Mouse (Mus musculus) ES-E14 (cell line): ENCODE measurements at regions not wholly inside any gene's neighbourhood (a gene's known extent, or its start where the extent isn't known, plus 50 kb on each side); places are given as distances from the start of the nearest gene placed in this dataset.

Experiments
- DNase-seq: peaks from one replicate; pipeline ENCODE4 v3.0.0-alpha.2; 2013; ENCODE audit warnings: low read depth, low spot score
- H3K27ac ChIP-seq: 2 replicates; pipeline ENCODE4 v1.5.1; 2012; ENCODE audit warnings: low read depth, mild to moderate bottlenecking, low read length, moderate library complexity, mixed read lengths; ENCODE audit not compliant: poor library complexity, insufficient read depth, severe bottlenecking
- H3K36me3 ChIP-seq: 2 replicates; pipeline ENCODE4 v1.6.1; 2012; ENCODE audit warnings: mild to moderate bottlenecking, low read length, moderate library complexity, mixed read lengths; ENCODE audit not compliant: control insufficient read depth, poor library complexity, insufficient read depth, severe bottlenecking
- H3K4me1 ChIP-seq, 2 experiments: fragments of 150-350 bp in 1 of 2; sonication (generic) in 1 of 2; 2 replicates each; pipeline ENCODE4 v1.6.1; 2012; ENCODE audit warnings: low read length in 2 of 2, mild to moderate bottlenecking in 1 of 2, mixed read lengths in 1 of 2; ENCODE audit not compliant: control insufficient read depth in 2 of 2, insufficient read depth in 2 of 2, poor library complexity in 1 of 2
- H3K4me3 ChIP-seq, 2 experiments: fragments of 150-350 bp in 1 of 2; sonication (generic) in 1 of 2; 2 replicates each; pipeline ENCODE4 v1.5.1; 2012; ENCODE audit warnings: low read length in 2 of 2, low read depth in 1 of 2, mild to moderate bottlenecking in 1 of 2, mixed read lengths in 1 of 2; ENCODE audit not compliant: insufficient read depth in 1 of 2, poor library complexity in 1 of 2, severe bottlenecking in 1 of 2
- H3K9ac ChIP-seq: 2 replicates; pipeline ENCODE4 v1.6.1; 2012; ENCODE audit warnings: low read depth, mild to moderate bottlenecking, low read length, mixed read lengths; ENCODE audit not compliant: poor library complexity, insufficient read depth, severe bottlenecking
- H3K9me3 ChIP-seq: fragments of 150-350 bp; sonication (generic); 2 replicates; pipeline ENCODE4 v1.6.1; 2012; ENCODE audit warnings: low read depth, mild to moderate bottlenecking, low read length; ENCODE audit not compliant: control insufficient read depth, insufficient read depth
- CHD2 ChIP-seq: IDR thresholded peaks from 2 replicates; pipeline ENCODE4 v1.6.1; 2014; ENCODE audit warnings: mild to moderate bottlenecking, low read depth, low read length, inconsistent platforms
- HCFC1 ChIP-seq: IDR thresholded peaks from 2 replicates; pipeline ENCODE4 v1.6.1; 2012; ENCODE audit warnings: low read length, inconsistent platforms, borderline replicate concordance; ENCODE audit not compliant: insufficient read depth
- MAFK ChIP-seq: IDR thresholded peaks from 2 replicates; pipeline ENCODE4 v1.6.1; 2014; ENCODE audit warnings: mild to moderate bottlenecking, low read depth, low read length, inconsistent platforms; ENCODE audit not compliant: insufficient read depth
- ZC3H11A ChIP-seq: IDR thresholded peaks from 2 replicates; pipeline ENCODE4 v1.6.1; 2012; ENCODE audit warnings: low read depth, mild to moderate bottlenecking, inconsistent platforms, low read length, borderline replicate concordance
- ZNF384 ChIP-seq: IDR thresholded peaks from 2 replicates; pipeline ENCODE4 v1.6.1; 2012; ENCODE audit warnings: low read depth, low read length, inconsistent platforms
- in situ Hi-C, 2 experiments: fragments of 600-800 bp; cut with MboI; formaldehyde crosslinking; loops; one replicate each; pipeline ENCODE4 v1.15.1; 2025; ENCODE audit warnings: low sequenced_read_pairs in 2 of 2, inconsistent platforms in 1 of 2; ENCODE audit not compliant: unreplicated experiment in 2 of 2

GRCm38 (mm10) chr2:64461636-64462035 is 363.8 kb upstream of the Fign start:
- Histone ChIP-seq H3K27ac (no peak overlapping the region), H3K36me3 (no peaks in the 10 kb centered on the region), H3K9ac (no peak overlapping the region), H3K9me3 (no peaks in the 10 kb centered on the region), H3K4me3 (no peak overlapping the region), H3K4me1 (no peaks in the 10 kb centered on the region)
- TF ChIP-seq CHD2 (no peak), ZNF384 (no peak), ZC3H11A (no peak), HCFC1 (no peak)
- DNase-seq = no peak
- in situ Hi-C loops = loop anchor here (25.0 kb wide), 1 partner anchor 949 kb away; no protein-coding TSS in a partner anchor

DNA sequence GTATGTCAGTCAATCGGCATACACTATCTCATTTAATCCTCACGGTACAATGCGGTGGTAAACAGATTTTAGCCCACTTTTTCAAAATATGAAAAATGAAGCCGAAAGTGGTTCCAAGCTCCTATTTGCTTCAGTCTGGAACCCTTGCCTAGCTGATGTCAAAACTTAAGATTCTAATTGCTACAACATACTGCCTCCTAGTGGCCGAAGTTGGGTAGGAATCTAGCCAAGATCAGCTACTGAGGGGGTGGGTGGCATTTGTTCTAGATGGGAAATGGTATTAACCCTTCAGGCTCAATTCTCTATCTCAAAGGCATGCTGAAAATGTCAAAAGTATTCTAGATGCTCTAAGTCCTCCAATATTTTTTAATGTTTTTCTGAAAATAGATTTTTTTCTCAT is 360.3 kb upstream of the Fign start:
- H3K36me3 ChIP-seq = no peaks in the 10 kb centered on the region
- no peak overlapping the region for H3K4me3 ChIP-seq
- no peaks in the 10 kb centered on the region for H3K4me1 ChIP-seq
- no peak overlapping the region for H3K27ac ChIP-seq
- H3K9me3 ChIP-seq = no peaks in the 10 kb centered on the region
- no peak overlapping the region for H3K9ac ChIP-seq
- DNase-seq = peak; percentile 52
- TF ChIP-seq ZC3H11A (peak; percentile 57; the same call in 1 of the 2 replicates), ZNF384 (no peak)
- in situ Hi-C loops = loop anchor here (25.0 kb wide), 1 partner anchor 946 kb away; no protein-coding TSS in a partner anchor

GRCm38 (mm10) chr2:64452690-64453089 is 354.9 kb upstream of the Fign start:
- DNase-seq = no peak
- in situ Hi-C loops = loop anchor here (25.0 kb wide), 1 partner anchor 940 kb away; no protein-coding TSS in a partner anchor

DNA sequence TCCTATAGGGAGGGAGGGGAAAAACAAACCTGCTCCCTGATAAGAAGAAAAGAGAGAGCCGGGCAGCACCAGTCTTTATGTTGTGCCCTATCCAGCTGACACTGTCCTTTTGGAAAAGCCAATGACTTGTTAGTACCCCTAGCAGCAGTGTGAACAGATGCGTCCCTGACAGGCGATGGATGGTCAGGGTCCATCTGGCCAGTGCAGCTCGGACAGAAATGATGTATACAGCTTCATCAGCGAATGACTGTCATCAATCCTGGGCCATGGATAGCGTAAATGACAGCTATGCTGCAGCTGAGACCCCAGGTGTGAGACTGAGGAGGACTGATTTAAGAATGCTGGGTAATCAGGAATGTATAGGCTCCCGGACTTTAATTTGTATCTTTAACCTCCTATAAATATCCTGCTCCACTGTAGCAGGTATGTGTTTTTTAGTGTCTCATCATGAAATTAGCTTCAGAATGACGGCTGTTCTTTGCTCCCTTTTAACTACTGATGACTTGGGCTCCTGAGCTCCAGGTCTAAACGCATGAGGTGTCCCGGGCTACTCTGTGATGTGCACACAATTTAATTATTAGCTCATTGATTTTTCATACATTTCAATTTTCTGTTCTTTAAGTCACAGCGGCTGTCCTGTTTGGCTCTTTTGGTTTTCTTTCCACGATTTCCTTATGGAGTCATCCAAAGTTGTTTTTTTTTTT is 353.9 kb upstream of the Fign start:
- no peak for DNase-seq
- Histone ChIP-seq H3K9me3 (no peaks in the 10 kb centered on the region), H3K9ac (no peak overlapping the region), H3K4me1 (no peaks in the 10 kb centered on the region), H3K27ac (no peak overlapping the region), H3K4me3 (no peak overlapping the region), H3K36me3 (no peaks in the 10 kb centered on the region)
- in situ Hi-C loops = loop anchor here (25.0 kb wide), 1 partner anchor 939 kb away; no protein-coding TSS in a partner anchor
- no peak for TF ChIP-seq HCFC1
- no peak for TF ChIP-seq CHD2
- TF ChIP-seq ZC3H11A = no peak

More at GRCm38 (mm10) chr2:64452690-64453089, 354.9 kb upstream of the Fign start:
- no peak for TF ChIP-seq ZC3H11A
- TF ChIP-seq MAFK = no peak
- TF ChIP-seq ZNF384 = no peak
- no peak for TF ChIP-seq HCFC1
- no peak for TF ChIP-seq CHD2
- no peak overlapping the region for H3K4me3 ChIP-seq
- no peak overlapping the region for H3K9ac ChIP-seq
- H3K27ac ChIP-seq = no peak overlapping the region
- H3K36me3 ChIP-seq = no peaks in the 10 kb centered on the region
- H3K9me3 ChIP-seq = no peaks in the 10 kb centered on the region
- no peaks in the 10 kb centered on the region for H3K4me1 ChIP-seq

- H3K27ac ChIP-seq = no peak overlapping the region
- no peak for TF ChIP-seq MAFK
- no peak for TF ChIP-seq HCFC1
- H3K36me3 ChIP-seq = no peaks in the 10 kb centered on the region
- DNase-seq = no peak
- no peaks in the 10 kb centered on the region for H3K9me3 ChIP-seq
- no peak overlapping the region for H3K9ac ChIP-seq
- H3K4me1 ChIP-seq = no peaks in the 10 kb centered on the region
- in situ Hi-C loops = no loop called here
- H3K4me3 ChIP-seq = no peak overlapping the region
Observed at GRCm38 (mm10) chr2:64443171-64443570, 345.3 kb upstream of the Fign start.
